Mouse (Mus musculus) C2C12 (cell line): ENCODE data around the gene Chst8. TPM values are rescaled to one million over a fixed set of nuclear protein-coding genes. Genes with fewer than 3 reads are reported as not detected.

Experiments used
- H3K27me3 ChIP-seq: one replicate; pipeline ENCODE4 v1.6.1; 2011; ENCODE audit not compliant: control insufficient read depth, insufficient read depth, insufficient read length
- H3K36me3 ChIP-seq: one replicate; pipeline ENCODE4 v1.6.1; 2011; ENCODE audit not compliant: control insufficient read depth, insufficient read depth
- H3K4me3 ChIP-seq: one replicate; pipeline ENCODE4 v1.5.1; 2011; ENCODE audit warnings: mild to moderate bottlenecking, control low read depth; ENCODE audit not compliant: poor library complexity, insufficient read depth, severe bottlenecking
- H3K79me2 ChIP-seq: one replicate; pipeline ENCODE4 v1.6.1; 2011; ENCODE audit not compliant: control insufficient read depth, insufficient read depth
- H3K79me3 ChIP-seq: one replicate; pipeline ENCODE4 v1.6.1; 2011; ENCODE audit warnings: low read depth, control low read depth
- H3ac ChIP-seq: one replicate; pipeline ENCODE3; 2011; ENCODE audit warnings: low read depth; ENCODE audit not compliant: control insufficient read depth, insufficient read length
- CEBPB ChIP-seq: IDR thresholded peaks from one replicate; pipeline ENCODE4 v1.6.1; 2011; ENCODE audit warnings: low read depth, mild to moderate bottlenecking, control low read depth, moderate library complexity
- CTCF ChIP-seq: IDR thresholded peaks from one replicate; pipeline ENCODE4 v1.5.1; 2011; ENCODE audit not compliant: control insufficient read depth, insufficient read depth, insufficient read length
- FOSL1 ChIP-seq: IDR thresholded peaks from one replicate; pipeline ENCODE4 v1.8.0; 2011; ENCODE audit warnings: mild to moderate bottlenecking, low read length; ENCODE audit not compliant: poor library complexity, insufficient read depth, severe bottlenecking
- MAX ChIP-seq: IDR thresholded peaks from one replicate; pipeline ENCODE4 v1.6.1; 2011; ENCODE audit warnings: mild to moderate bottlenecking, control low read depth
- MYOD1 ChIP-seq: IDR thresholded peaks from one replicate; pipeline ENCODE4 v1.6.1; 2011; ENCODE audit warnings: low read depth; ENCODE audit not compliant: control insufficient read depth, insufficient read length
- MYOG ChIP-seq: IDR thresholded peaks from one replicate; pipeline ENCODE4 v1.6.1; 2011; ENCODE audit not compliant: control insufficient read depth, insufficient read length; ENCODE audit errors: extremely low read depth
- USF1 ChIP-seq: IDR thresholded peaks from one replicate; pipeline ENCODE4 v1.6.1; 2011; ENCODE audit warnings: low read depth, mild to moderate bottlenecking, control low read depth, moderate library complexity
- polyA plus RNA-seq: library from polyadenylated mRNA; unstranded; fragments of >200 nt; fragmentation: generic; extraction: Trizol; gene quantifications from one replicate; pipeline ENCODE4 v1.2.1, GENCODE M21; 2012; ENCODE audit warnings: missing spikeins

Chst8 gene
- polyA plus RNA-seq, 1 experiment: 0.09 TPM

GRCm38 (mm10) chr7:34811060-34811459 lies 1.5 kb downstream of the Chst8 start:
- H3K4me3 ChIP-seq: no peak overlapping the region
- TF ChIP-seq MYOG: no peak
- TF ChIP-seq USF1: no peak
- TF ChIP-seq FOSL1: no peak
- no peak for TF ChIP-seq CTCF
- TF ChIP-seq CEBPB: no peak
- TF ChIP-seq MYOD1: no peak
- no peak for TF ChIP-seq MAX
- peaks cover 41% of the 10 kb centered on the region for H3K27me3 ChIP-seq
- H3ac ChIP-seq: no peak overlapping the region
- H3K79me3 ChIP-seq: no peaks in the 10 kb centered on the region
- no peaks in the 10 kb centered on the region for H3K36me3 ChIP-seq
- no peaks in the 10 kb centered on the region for H3K79me2 ChIP-seq

GRCm38 (mm10) chr7:34806307-34806706 lies 6.2 kb downstream of the Chst8 start:
- H3K79me2 ChIP-seq: no peaks in the 10 kb centered on the region
- H3ac ChIP-seq: no peak overlapping the region
- no peaks in the 10 kb centered on the region for H3K79me3 ChIP-seq
- H3K36me3 ChIP-seq: no peaks in the 10 kb centered on the region
- peaks cover 24% of the 10 kb centered on the region for H3K27me3 ChIP-seq
- TF ChIP-seq USF1: no peak
- no peak for TF ChIP-seq CEBPB
- TF ChIP-seq MAX: no peak
- no peak for TF ChIP-seq FOSL1
- TF ChIP-seq CTCF: no peak
- TF ChIP-seq MYOG: no peak
- no peak for TF ChIP-seq MYOD1
- no peak overlapping the region for H3K4me3 ChIP-seq

DNA sequence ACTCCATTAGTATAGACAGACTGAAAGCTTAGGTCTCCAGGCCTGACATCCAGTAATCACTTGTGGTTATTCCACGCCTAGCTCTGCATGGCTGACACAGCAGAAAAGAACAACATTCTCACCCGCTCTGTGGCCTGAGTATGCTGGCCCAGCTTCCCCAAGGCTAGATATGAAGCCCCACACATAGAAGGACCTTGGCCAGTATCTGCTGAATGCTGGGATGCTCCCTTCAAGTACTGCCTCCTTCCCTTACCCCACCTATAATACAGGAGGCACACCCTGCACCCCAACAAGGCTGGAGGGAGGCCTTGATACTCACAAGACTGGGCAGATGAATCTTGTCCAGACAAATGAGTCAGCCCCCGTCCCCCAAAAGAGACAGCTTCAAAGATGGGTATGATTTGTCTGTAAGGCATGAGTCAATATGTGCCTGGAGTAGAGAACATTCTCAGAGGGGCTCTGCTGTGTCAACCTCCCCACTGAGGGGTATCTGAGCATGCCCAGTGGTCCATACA lies 6.8 kb downstream of the Chst8 start:
- Histone ChIP-seq H3K79me3 (no peaks in the 10 kb centered on the region), H3K36me3 (no peaks in the 10 kb centered on the region), H3ac (no peak overlapping the region), H3K4me3 (no peak overlapping the region), H3K27me3 (peaks cover 24% of the 10 kb centered on the region), H3K79me2 (no peaks in the 10 kb centered on the region)
- TF ChIP-seq CTCF (no peak), MYOD1 (no peak), USF1 (no peak), FOSL1 (no peak), MAX (no peak), MYOG (no peak), CEBPB (no peak)

DNA sequence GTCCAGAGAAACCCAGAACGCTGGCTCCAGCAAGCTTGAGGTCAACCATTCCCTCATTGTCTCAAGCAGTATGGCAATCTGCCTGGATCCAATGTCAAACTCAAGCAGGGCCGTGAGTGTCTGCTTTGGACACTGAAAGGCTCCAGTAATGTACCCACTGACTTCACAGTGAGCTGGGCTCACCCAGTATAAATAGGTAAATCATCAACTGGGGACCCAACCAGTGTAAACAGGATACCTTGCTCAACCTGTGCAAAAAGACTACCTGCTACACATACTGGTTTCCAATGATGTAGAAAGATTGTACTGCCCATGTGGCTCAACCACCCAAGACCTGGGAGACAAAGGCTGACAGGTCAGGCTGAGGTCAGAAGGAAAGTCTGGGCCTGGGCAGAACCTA lies 7.5 kb downstream of the Chst8 start:
- Histone ChIP-seq H3K27me3 (peaks cover 25% of the 10 kb centered on the region), H3K4me3 (no peak overlapping the region), H3K79me3 (no peaks in the 10 kb centered on the region), H3ac (no peak overlapping the region), H3K36me3 (no peaks in the 10 kb centered on the region), H3K79me2 (no peaks in the 10 kb centered on the region)
- TF ChIP-seq CEBPB: no peak
- no peak for TF ChIP-seq CTCF
- TF ChIP-seq MYOD1: no peak
- TF ChIP-seq FOSL1: no peak
- no peak for TF ChIP-seq MYOG
- no peak for TF ChIP-seq MAX
- no peak for TF ChIP-seq USF1

DNA sequence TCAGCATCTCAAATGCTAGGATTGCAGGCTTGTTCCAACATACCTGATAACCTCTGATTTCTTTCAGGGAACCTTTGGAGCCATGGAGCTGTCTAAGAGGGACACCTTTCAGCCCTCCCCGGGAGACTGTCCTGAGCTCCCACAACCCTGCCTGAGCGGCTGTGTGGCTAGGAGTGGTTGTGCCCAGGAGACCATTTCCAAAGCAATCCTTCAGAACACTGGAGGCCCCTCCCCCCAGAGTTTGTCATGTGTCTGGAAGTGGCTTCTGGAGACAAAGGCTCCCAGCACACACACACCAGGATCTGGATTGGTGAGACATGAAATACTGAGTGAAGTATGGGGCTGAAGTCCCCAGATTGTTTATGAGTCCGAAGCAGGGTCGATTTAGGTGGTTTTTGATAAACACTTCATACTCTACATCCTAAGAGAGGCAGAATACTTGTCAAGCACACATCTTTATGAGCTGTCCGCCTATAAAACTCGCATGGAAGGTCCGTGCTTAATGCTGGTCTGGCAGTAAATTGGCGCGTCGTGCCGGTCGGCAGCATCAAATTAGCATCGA lies 12.5 kb downstream of the Chst8 start:
- Histone ChIP-seq H3K4me3 (no peak overlapping the region), H3K36me3 (no peaks in the 10 kb centered on the region), H3K79me3 (no peaks in the 10 kb centered on the region), H3K27me3 (peaks cover 52% of the 10 kb centered on the region), H3K79me2 (no peaks in the 10 kb centered on the region), H3ac (no peak overlapping the region)
- TF ChIP-seq MYOG (no peak), FOSL1 (no peak), CTCF (no peak), MYOD1 (no peak), CEBPB (no peak), USF1 (no peak), MAX (no peak)

DNA sequence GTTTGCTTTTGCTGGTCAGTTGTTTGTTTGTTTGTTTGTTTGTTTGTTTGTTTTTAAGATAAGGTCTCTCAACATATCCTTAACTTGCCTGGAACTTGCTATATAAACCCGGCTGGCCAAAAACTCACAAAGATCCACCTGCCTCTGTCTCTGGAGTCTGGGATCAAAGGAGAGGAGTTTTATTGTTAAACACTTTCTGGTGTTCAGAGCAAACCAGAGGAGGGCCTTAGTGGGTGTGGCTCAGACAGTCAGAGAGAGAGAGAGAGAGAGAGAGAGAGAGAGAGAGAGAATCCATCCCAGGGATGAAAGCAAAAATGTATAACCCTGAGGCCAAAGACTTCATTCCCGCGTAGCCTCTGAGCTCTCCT lies 13.1 kb downstream of the Chst8 start:
- TF ChIP-seq MYOG: no peak
- no peak for TF ChIP-seq FOSL1
- no peak for TF ChIP-seq CTCF
- H3ac ChIP-seq: no peak overlapping the region
- no peaks in the 10 kb centered on the region for H3K79me3 ChIP-seq
- no peak overlapping the region for H3K4me3 ChIP-seq
- no peaks in the 10 kb centered on the region for H3K36me3 ChIP-seq
- H3K27me3 ChIP-seq: peaks cover 58% of the 10 kb centered on the region
- no peaks in the 10 kb centered on the region for H3K79me2 ChIP-seq
